Mouse (Mus musculus): ENCODE results near the gene Pth2. TPM values are rescaled to one million over a fixed set of nuclear protein-coding genes. Genes with fewer than 3 reads are reported as not detected.
A peak's percentile ranks its signal among the peaks of the same experiment; 100 is the strongest.

Pth2 gene
- polyA plus RNA-seq, 1 experiment from 2014 or later: not detected

GRCm38 (mm10) chr7:45155590-45155989, 25.2 kb upstream of the Pth2 start:
- WGBS: 84% methylated on average over 9 of the region's 9 CpGs
- Histone ChIP-seq H3K27ac (no peak overlapping the region), H3K4me3 (no peak overlapping the region)

DNA sequence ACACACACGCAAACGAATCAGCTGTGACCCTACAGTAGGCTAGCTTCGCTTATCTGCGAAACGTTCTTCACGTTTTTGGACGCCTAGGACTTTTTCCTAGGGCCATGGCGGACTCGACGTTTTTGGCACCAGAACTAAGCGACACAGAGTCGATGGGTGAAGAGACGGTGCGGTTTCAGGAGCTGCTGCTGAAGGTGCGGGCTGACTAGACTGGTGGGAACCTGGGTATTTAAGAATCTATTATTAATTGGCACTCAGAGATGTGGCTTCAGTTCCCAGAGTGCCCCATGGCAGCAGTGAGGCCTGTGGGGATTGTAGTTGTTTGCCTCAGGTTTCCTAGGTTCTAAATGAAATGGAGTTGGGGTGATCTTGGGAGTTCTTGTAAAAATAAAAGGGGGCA, 24.6 kb upstream of the Pth2 start:
- WGBS: 95% methylated on average over 15 of the region's 15 CpGs
- Histone ChIP-seq H3K27ac (no peak overlapping the region), H3K4me1 (replicated peaks) (peaks cover 20% of the 10 kb centered on the region), H3K36me3 (peaks cover 46% of the 10 kb centered on the region), H3K27me3 (ENCODE audit: insufficient read depth, poor library complexity, severe bottlenecking) (no peaks in the 10 kb centered on the region), H3K9me3 (no peaks in the 10 kb centered on the region), H3K4me3 (no peak overlapping the region)
- no peak for DNase-seq (ENCODE audit: low spot score)

More at GRCm38 (mm10) chr7:45155590-45155989, 25.2 kb upstream of the Pth2 start:
- H3K36me3 ChIP-seq: peaks cover 40% of the 10 kb centered on the region
- no peaks in the 10 kb centered on the region for H3K27me3 ChIP-seq (ENCODE audit: insufficient read depth, poor library complexity, severe bottlenecking)
- peaks cover 26% of the 10 kb centered on the region for H3K4me1 ChIP-seq (replicated peaks)
- no peaks in the 10 kb centered on the region for H3K9me3 ChIP-seq
- DNase-seq (ENCODE audit: low spot score): no peak

GRCm38 (mm10) chr7:45157459-45157858, 23.3 kb upstream of the Pth2 start:
- H3K27me3 ChIP-seq (ENCODE audit: insufficient read depth, poor library complexity, severe bottlenecking): peaks cover 3% of the 10 kb centered on the region
- peaks cover 29% of the 10 kb centered on the region for H3K4me1 ChIP-seq (replicated peaks)
- H3K27ac ChIP-seq: no peak overlapping the region
- WGBS: 90% methylated on average over 14 of the region's 14 CpGs
- H3K9me3 ChIP-seq: no peaks in the 10 kb centered on the region
- DNase-seq (ENCODE audit: low spot score): no peak
- no peak overlapping the region for H3K4me3 ChIP-seq
- H3K36me3 ChIP-seq: peaks cover 46% of the 10 kb centered on the region

DNA sequence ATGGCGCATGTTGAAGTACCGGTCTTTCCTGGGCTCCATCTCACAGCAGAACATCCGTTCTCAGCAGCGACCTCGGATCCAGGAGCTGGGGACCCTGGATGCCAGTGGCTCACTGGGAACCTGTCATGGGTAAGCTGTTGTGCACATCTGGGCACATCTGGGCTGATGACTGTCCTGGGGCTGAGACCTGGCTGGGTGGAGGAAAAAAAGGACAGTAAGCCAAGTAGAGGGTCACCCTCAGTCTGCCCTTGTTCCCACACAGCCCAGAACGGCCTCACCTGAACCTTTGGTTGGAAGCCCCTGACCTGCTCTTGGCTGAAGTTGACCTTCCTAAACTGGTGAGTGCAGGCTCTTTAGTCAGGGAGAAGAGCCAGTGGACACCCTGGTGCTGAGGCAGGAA, 21.8 kb upstream of the Pth2 start:
- Histone ChIP-seq H3K4me1 (replicated peaks) (peaks cover 31% of the 10 kb centered on the region), H3K9me3 (no peaks in the 10 kb centered on the region), H3K36me3 (peaks cover 46% of the 10 kb centered on the region), H3K27ac (no peak overlapping the region), H3K4me3 (no peak overlapping the region), H3K27me3 (ENCODE audit: insufficient read depth, poor library complexity, severe bottlenecking) (peaks cover 18% of the 10 kb centered on the region)
- no peak for DNase-seq (ENCODE audit: low spot score)
- WGBS: 91% methylated on average over 6 of the region's 6 CpGs

- Histone ChIP-seq H3K4me1 (replicated peaks) (peaks cover 29% of the 10 kb centered on the region), H3K36me3 (peaks cover 46% of the 10 kb centered on the region), H3K27ac (no peak overlapping the region), H3K27me3 (ENCODE audit: insufficient read depth, poor library complexity, severe bottlenecking) (peaks cover 32% of the 10 kb centered on the region), H3K4me3 (no peak overlapping the region), H3K9me3 (no peaks in the 10 kb centered on the region)
- no peak for DNase-seq (ENCODE audit: low spot score)
- 92% methylated on average over 6 of the region's 6 CpGs for WGBS
Measured at GRCm38 (mm10) chr7:45160316-45160800, 20.4 kb upstream of the Pth2 start.

- Histone ChIP-seq H3K36me3 (peaks cover 46% of the 10 kb centered on the region), H3K27me3 (ENCODE audit: insufficient read depth, poor library complexity, severe bottlenecking) (peaks cover 37% of the 10 kb centered on the region), H3K4me3 (no peak overlapping the region), H3K9me3 (no peaks in the 10 kb centered on the region), H3K4me1 (replicated peaks) (peaks cover 25% of the 10 kb centered on the region), H3K27ac (no peak overlapping the region)
- WGBS: 94% methylated on average over 3 of the region's 3 CpGs
- DNase-seq (ENCODE audit: low spot score): no peak
Measured at GRCm38 (mm10) chr7:45160866-45161265, 19.9 kb upstream of the Pth2 start.

DNA sequence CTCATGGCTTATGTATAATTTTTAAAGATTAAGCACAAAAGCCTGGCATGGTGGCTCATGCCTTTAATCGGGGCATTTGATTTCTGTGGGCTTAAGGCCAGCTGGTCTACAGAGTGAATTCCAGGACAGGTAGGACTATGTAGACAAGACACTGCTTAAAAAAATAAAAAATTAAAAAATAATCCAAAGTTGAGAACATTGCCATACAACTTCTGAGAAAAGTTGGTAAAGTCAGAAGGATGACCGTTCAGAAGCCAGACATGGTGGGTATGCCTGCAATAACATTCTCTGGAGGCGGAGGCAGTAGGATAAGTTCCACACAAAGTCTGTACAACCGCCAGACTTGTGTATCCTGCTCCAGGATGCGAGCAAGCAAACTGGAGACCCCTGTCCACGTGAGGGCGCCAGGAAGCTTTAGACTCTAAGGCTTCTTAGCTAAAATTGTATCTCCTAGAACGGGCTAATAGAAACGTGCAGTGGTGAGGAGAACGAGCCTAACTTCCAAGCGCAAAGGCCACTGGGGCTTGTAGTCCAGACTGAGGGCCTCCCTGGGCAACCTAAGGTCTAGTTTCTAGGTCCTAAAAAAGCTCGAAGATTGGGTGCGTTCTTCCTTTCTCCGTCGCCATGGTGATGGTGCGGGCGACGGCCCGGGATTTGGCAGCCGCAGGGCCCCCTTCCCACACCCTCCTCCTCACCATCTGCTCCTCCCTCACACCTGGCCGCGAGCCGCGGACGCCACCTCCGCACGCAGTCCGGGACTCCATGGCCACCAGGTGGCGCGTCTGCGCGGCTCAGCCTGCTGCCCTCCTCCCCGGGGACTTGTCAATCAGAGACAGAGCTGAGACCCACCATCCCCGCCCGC, 19.0 kb upstream of the Pth2 start:
- H3K27me3 ChIP-seq (ENCODE audit: insufficient read depth, poor library complexity, severe bottlenecking): peaks cover 47% of the 10 kb centered on the region
- H3K36me3 ChIP-seq: peaks cover 42% of the 10 kb centered on the region
- no peaks in the 10 kb centered on the region for H3K9me3 ChIP-seq
- peak overlapping the region; percentile 66 for H3K27ac ChIP-seq
- H3K4me1 ChIP-seq (replicated peaks): peaks cover 25% of the 10 kb centered on the region
- H3K4me3 ChIP-seq: peak overlapping the region; percentile 52
- DNase-seq (ENCODE audit: low spot score): peak; percentile 88
- 5% methylated on average over 35 of the region's 35 CpGs for WGBS

DNA sequence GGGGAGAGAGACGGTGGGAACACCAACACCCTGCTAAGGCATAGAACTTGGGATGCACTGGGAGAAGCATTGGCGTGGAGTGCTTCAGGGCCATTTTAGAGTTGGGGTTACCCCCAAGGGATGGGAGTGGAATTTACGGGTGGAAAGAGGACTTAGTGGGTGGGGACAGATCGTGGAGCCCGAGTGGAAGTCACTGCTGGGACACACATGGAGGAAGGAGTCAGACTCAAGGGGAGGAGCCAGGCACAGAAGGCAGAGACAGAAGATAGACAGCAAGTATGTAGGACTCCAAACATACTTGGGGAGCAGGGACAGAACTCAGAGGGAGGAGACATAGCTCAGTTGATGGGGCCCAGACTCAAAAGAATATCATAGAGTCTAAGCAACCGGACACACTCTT, 18.2 kb upstream of the Pth2 start:
- Histone ChIP-seq H3K36me3 (peaks cover 36% of the 10 kb centered on the region), H3K27me3 (ENCODE audit: insufficient read depth, poor library complexity, severe bottlenecking) (peaks cover 54% of the 10 kb centered on the region), H3K4me1 (replicated peaks) (peaks cover 31% of the 10 kb centered on the region), H3K27ac (peak overlapping the region; percentile 66; the same call in 1 of the 2 replicates), H3K9me3 (no peaks in the 10 kb centered on the region), H3K4me3 (peak overlapping the region; percentile 52)
- 27% methylated on average over 6 of the region's 6 CpGs for WGBS
- no peak for DNase-seq (ENCODE audit: low spot score)

DNA sequence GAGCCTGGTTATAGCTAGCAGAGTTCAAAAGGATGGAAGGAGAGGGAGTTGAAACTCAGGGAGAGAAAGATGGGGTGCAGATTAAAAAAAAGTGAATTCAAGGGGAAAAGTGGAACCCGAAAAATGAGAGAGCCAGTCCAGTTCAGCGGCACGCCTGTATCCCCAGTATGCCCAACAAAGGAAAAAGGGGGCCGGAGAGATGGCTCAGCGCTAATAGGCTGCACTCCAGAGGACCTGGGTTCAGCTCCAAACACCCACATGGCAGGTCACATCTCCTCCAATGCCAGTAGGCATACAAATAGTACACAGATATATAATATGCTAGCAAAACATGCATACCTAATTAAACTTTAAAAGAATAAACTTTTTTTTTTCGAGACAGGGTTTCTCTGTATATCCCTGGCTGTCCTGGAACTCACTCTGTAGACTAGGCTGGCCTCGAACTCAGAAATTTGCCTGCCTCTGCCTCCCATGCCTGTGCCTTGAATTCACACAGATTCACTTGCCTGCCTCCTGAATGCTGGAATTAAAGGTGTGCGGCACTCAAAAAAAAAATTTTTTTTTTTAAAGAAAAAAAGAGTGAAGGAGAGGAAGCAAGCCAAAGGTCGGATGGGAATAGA, 17.7 kb upstream of the Pth2 start:
- peak overlapping the region; percentile 52; the same call in 1 of the 2 replicates for H3K4me3 ChIP-seq
- peaks cover 59% of the 10 kb centered on the region for H3K27me3 ChIP-seq (ENCODE audit: insufficient read depth, poor library complexity, severe bottlenecking)
- peaks cover 31% of the 10 kb centered on the region for H3K36me3 ChIP-seq
- WGBS: 73% methylated on average over 9 of the region's 9 CpGs
- no peak overlapping the region for H3K27ac ChIP-seq
- H3K4me1 ChIP-seq (replicated peaks): peaks cover 36% of the 10 kb centered on the region
- H3K9me3 ChIP-seq: no peaks in the 10 kb centered on the region
- DNase-seq (ENCODE audit: low spot score): no peak

DNA sequence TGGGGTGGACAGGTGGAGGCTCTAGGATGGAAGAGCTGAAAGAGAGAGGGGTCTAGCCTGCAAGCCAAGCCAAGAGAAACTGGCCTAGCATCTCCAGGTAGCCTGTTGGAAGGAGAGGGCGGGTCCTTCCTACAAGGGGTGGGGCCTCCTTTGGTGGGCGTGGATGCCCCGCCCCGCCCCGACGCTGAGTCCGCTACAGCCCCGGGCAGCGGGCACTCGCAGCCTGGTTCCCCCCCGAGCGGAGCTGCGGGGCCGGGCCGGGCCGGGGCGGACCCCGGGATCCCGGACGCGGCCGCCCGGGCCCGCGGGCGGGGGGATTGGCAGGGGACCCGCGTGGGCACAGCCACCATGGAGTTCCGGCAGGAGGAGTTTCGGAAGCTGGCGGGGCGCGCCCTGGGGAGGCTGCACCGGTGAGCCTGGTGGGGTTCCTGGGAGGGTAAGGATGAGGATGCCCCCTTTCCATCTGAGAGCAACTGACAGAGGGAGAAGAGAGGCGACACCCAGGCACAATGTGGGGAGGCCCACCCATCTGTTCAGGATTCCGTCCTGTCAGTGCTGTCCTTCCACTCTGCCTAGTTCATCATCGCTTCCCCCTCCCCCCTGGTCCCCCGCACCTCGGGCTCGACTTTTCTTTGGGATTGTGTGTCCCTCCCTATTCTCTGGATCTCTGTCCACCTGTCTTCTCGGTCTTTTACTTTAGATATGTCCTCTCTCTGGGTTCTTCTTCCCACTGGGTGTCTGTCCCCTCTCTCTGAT, 16.9 kb upstream of the Pth2 start, which contains the start of gene Slc17a7:
Gene Slc17a7 (plus strand): TSS at position 215 of the 756 bp plus-strand sequence.
- H3K27me3 ChIP-seq (ENCODE audit: insufficient read depth, poor library complexity, severe bottlenecking): peaks cover 67% of the 10 kb centered on the region
- peaks cover 23% of the 10 kb centered on the region for H3K36me3 ChIP-seq
- H3K9me3 ChIP-seq: peaks cover 3% of the 10 kb centered on the region
- peaks cover 44% of the 10 kb centered on the region for H3K4me1 ChIP-seq (replicated peaks)
- DNase-seq (ENCODE audit: low spot score): no peak
- WGBS: 1% methylated on average over 41 of the region's 41 CpGs
- H3K27ac ChIP-seq: peak within 1 kb of the TSS; percentile 53; the same call in 1 of the 2 replicates
- peak within 1 kb of the TSS; percentile 52 for H3K4me3 ChIP-seq

DNA sequence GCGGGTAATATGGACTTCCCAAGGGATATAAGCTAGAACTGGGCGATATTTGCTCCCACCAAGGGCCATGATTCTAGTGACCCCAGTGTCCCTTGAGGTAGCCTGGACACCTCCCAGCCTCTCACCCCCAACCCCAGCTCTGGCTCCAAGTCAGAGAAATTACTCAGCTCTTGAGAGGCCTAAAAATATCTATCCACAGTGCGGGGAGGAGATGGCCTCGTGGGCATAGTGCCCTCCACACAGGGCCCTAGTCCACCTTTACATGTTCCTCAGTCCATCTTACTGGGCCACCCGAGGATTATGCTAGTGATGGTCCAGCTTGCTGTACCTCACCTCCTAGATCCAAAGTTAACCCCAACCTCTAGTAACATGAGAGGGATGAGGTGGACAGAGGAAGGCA, 16.0 kb upstream of the Pth2 start:
- H3K9me3 ChIP-seq: peaks cover 12% of the 10 kb centered on the region
- WGBS: 70% methylated on average over 5 of the region's 5 CpGs
- H3K27me3 ChIP-seq (ENCODE audit: insufficient read depth, poor library complexity, severe bottlenecking): peaks cover 77% of the 10 kb centered on the region
- H3K4me3 ChIP-seq: no peak overlapping the region
- H3K36me3 ChIP-seq: peaks cover 14% of the 10 kb centered on the region
- H3K27ac ChIP-seq: no peak overlapping the region
- DNase-seq (ENCODE audit: low spot score): no peak
- peaks cover 44% of the 10 kb centered on the region for H3K4me1 ChIP-seq (replicated peaks)

DNA sequence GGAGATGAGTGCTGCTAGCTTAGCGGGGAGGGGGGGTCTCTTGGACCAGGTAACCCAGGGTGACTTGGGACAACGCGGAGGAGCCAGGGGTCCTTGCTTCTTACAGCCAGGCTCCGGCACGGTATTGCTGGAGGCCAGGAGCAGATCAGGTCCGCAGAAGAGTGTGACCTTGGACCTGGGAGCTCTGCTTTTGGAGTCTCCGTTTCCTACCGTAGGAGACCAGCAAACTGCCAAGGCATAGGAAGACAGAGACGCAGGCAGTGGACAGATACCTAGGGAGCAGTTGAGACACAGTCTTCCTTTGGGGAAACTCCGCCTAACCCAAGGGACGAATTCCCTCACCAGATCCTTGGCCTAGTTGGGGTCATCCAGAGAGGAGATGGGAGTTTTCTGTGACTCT, 15.1 kb upstream of the Pth2 start:
- no peak for DNase-seq (ENCODE audit: low spot score)
- H3K27me3 ChIP-seq (ENCODE audit: insufficient read depth, poor library complexity, severe bottlenecking): peaks cover 85% of the 10 kb centered on the region
- H3K4me3 ChIP-seq: no peak overlapping the region
- H3K36me3 ChIP-seq: peaks cover 5% of the 10 kb centered on the region
- WGBS: 38% methylated on average over 11 of the region's 11 CpGs
- H3K27ac ChIP-seq: no peak overlapping the region
- peaks cover 20% of the 10 kb centered on the region for H3K9me3 ChIP-seq
- H3K4me1 ChIP-seq (replicated peaks): peaks cover 44% of the 10 kb centered on the region
